Mouse (Mus musculus) layer of hippocampus, adult 9-10 months (tissue): ENCODE results near the gene Cacna1a.
"Not testable (repeated sequence)": the region's sequence is repeated elsewhere in the genome, so short reads cannot be mapped to it uniquely, and the experiment has no call there.

Source experiments
- DNase-seq: peaks from one replicate; pipeline ENCODE4 v3.0.0; 2022; ENCODE audit warnings: low spot score

The Cacna1a gene

DNA sequence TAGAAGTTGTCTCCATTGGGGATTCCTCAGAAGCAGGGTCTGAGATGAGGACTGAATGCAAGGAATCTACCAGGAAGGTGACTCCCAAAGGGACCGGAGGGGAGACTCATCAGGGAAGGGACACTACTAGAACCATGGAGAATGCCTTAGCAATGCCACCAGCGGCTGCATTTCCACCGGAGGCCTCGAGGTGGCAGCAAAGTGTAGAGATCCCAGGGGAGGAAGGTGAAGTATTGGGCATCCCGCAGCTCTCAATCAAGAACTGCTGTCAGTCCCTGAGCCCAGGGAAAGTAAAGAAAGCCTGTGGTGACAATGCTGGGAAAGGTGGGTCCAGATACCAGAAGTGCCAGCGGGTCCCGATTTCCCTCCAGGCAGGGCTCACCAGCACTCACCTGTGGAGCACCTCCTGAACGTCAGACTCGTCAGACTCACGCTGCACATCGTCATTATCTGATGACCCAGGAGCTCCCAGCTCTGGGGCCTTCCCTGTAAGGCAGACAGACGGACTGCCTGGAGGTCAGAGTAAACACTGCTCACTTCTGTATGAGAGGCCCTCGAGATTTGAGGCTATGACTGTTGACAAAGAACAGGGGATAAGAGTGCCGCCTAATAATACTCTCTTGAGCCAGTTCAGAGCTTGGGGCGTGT lies 203.9 kb downstream of the Cacna1a start:
- DNase-seq = peak; percentile 73

DNA sequence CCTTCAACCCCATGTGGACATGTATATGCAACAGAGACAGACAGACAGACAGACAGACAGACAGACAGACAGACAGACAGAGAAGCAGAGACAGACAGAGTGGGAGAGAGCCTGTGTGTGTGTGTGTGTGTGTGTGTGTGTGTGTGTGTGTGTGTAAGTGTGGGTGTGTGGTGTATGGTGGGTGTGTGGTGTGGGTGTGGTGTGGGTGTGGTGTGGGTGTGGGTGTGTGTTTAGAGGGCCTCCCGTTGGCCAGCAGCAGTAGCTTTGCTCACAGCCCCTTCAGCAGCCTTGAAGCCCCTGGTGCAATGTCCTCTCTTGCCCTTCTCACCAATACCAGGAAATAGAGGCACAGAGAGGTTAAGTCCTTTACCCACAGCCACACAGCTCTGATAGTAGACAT lies 204.9 kb downstream of the Cacna1a start:
- DNase-seq = no peak

DNA sequence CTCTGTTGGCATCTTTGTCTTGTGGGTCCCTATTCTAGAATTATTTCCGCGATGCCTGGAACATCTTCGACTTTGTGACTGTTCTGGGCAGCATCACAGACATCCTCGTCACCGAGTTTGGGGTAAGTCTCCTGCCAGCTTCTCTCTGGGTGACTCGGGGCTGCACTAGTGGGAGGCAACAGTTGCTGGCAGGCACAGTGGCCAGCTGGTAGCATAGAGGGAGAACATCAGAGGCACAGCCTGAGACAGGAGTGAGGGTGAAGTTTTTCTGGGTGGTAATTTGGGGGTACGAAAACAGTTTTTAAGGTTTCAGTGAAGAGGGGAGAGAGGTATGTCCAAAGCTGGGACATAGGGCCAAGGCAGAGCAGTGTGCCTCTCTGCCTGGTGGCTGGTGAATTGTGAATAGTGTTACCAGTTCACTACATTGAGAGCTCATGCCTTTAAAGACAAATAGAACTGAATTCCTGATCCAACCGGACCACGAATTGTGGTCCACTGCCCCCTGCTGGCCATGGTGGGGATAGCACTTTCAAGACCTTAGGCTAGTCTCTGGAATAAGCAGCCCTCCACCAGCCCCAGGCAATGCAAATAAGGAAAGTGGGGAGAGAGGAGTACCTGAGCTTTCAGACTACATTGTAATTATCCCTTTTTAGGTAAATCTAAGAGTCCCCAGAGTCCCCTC lies 206.0 kb downstream of the Cacna1a start:
- DNase-seq = peak; percentile 58

DNA sequence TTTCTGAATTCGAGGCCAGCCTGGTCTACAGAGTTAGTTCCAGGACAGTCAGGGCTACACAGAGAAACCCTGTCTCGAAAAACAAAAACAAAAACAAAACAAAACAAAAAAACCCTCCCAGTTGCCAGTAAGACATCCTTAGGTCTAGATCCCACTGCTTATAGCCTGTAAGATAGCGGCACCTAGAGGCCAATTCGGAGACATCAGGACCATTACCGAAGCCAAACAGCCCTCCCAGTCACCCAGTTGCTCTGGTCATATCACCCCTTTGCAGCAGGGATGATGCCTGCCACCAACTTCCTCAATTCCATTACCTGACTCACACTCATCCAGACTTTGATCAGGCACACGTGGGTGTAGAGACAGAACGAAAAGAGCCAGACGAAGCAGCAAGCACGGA lies 207.4 kb downstream of the Cacna1a start:
- peak; percentile 24 for DNase-seq

DNA sequence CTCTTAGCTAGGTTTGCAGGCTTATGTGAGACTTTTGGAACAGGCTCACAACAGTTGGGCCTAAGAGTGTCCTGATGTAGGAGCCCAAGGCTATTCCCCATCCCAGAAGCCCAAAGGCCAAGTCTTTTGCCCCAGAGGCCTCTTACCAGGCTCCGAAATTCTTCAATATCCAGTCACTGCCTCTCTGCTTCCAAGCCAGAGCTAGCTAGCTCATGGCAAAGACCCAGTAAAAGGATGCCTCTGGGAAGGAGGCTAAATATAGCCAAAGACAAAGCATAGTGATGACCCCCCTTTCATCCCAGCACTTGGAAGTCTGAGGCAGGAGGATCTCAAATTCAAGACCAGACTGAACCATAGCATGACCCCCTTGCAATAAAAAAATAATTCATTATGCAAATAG lies 211.2 kb downstream of the Cacna1a start:
- no peak for DNase-seq

DNA sequence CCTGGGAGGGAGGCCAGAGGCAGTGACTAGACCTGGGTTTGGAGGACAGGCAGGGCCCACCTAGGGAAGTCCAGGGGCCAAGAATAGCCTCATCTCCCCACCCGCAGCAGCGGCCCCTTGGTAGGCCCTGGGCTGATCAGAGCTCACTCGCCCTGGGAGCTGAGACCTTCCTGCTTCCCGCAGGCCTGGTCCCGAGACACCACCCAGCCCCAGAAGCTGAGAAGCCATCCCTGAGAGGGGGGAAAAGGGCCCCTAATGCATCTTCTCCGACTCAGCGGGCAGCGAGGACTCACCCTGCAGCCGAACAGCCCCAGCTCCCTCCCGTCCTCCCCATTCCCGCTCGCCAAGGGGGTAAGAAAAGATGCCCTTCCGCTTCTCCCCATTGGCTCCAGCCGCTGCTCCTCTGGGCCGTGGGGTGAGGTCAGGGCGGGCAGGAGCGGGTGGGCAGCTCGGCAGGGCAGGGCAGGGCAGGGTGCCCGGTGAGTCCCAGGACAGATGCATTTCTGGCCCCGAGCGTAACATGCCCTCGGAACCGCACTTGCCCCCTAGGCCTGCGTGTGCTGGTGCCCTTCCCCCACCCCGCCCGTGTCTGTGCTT lies 212.2 kb downstream of the Cacna1a start:
- no peak for DNase-seq

DNA sequence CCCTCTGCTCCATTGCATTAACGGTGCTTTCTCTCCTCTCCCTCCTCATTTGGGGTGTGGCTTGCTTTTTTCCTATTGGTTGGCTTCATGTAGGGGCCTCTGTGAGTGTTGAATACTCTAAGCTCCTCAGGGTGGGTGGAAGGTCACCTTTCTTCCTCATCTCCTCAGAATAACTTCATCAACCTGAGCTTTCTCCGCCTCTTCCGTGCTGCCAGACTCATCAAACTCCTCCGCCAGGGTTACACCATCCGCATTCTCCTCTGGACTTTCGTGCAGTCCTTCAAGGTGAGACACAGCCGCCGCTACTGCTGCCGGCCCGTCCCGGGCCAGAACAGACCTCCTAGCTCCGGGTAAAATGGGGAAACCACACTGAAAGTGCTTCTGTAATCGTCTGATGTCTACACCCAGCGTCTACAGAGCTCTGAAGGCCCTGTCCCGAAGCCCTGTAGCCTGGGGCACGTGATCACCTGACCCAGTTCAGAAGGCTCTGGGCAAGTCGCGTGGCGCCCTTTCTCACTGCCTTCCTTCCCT lies 213.0 kb downstream of the Cacna1a start:
- DNase-seq = no peak

DNA sequence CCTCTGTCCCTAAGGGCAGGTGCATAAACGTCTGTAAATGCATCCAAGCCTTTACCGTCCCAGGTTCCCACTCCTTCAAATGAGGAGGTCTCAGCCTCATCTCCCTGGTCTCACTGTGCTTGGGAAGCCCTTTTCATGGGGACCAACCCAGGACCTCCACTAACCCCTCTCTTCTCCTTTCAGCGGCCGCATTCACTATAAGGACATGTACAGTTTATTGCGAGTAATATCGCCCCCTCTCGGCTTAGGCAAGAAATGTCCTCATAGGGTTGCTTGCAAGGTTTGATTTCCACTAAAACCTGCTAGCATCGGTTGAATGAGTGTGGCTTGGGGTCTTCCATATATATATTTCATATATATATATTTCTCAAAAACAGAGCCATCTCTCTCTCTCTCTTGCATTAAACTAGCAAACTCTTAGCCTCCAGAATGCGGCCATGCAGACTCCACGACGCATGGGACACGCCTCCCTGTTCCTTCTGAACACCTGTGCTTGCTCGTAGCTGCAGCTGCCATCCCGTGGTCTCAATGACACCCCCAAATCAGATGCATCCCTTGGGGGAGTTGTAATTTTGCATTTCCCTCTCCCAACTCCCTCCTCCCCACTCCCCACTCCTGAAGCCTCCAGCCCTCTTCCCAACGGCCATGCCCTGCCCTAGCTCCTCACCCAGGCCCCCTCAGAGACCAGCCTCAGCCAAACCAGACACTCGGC lies 226.4 kb downstream of the Cacna1a start:
- no peak for DNase-seq

DNA sequence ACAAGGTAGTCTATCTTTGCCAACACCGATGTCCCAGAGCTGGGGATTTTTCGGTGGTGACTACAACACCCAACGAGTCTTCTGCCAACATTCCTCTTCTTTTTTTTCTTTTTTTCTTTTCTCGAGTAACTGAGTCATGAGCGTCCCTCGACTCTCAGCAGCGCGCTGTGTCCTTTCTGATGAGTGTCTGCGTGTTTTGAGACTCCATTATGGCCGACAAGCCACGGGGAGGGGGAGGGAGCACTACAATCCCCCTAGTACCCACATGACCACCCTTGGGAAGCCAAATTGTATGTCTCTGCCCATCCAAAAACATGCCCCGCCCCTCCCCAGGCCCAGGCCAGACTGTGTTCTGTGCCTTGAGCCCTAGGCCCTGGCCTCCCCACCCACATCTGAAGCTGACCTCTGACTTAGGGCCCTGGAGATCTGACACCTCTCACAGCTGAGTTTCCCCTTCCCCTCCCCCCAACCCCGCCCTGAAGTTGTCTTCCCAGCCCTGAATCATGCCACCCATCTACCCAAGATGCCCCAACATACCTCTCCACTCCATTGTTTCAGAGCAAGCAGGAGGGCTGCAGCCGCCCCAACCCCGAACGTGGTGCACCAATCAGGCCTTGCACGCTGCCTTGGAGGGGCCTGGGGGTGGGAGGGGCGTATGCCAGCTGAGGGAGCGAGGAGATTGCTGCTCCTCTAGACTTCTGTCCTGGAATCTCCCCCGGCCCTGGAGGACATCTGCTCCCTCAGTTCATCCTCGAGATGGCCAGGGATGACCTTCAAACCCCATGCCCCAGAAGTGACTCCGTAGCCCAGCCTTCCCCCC lies 227.6 kb downstream of the Cacna1a start:
- DNase-seq = no peak

DNA sequence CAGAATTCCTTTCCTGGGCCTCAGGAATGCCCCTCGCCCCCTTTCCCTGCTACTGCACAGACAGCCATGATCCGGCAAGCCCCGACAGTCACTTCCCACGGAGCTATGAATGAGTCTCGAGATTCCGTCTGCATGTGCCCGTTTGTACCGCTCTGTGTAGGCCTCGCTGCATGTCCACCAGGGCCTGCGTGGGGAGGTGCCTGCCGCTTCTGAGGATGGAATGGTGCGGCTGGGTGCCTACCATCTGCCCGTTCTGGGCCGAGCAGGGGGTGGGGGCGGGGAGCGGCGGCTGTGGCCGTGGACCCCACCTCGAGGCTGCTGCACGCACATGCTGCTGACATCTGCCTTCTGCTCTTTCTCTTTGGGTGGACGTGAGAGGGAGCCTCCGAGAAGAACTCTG lies 228.8 kb downstream of the Cacna1a start:
- no peak for DNase-seq

DNA sequence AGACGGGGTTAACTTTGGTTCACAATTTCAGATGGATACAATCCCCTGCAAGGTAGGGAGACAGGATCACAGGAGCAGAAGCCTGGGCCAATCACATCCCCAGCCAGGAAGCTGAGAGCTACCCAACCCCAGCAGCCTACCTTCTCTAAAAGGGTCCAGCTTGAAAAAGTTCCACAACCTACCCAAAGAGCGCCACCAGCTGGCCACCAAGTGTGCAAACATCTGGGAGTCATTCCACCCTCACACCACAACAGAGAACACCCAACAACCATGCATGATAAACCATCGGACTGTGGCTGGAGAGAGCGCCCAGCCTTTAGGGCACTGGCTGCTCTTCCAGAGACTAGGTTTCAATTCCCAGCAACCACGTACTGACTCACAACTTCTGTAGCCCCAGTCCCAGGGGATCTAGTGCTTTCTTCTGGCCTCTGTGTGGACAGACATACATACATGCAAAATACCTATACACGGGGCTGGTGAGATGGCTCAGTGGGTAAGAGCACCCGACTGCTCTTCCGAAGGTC lies 232.9 kb downstream of the Cacna1a start:
- no peak for DNase-seq

DNA sequence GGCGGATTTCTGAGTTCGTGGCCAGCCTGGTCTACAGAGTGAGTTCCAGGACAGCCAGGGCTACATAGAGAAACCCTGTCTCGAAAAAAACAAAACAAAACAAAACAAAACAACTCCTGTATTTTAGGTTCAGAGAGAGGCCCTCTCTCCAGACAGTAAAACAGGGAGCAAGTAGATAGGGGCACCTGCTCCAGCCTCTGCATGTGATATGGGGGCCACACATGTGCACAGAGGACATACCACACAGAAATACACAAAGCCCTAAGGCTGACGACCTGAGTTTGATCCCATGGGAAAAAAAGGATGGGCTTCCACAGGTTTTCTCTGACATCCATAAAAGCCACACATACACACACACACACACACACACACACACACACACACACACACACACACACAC lies 235.2 kb downstream of the Cacna1a start:
- not testable (repeated sequence) for DNase-seq

DNA sequence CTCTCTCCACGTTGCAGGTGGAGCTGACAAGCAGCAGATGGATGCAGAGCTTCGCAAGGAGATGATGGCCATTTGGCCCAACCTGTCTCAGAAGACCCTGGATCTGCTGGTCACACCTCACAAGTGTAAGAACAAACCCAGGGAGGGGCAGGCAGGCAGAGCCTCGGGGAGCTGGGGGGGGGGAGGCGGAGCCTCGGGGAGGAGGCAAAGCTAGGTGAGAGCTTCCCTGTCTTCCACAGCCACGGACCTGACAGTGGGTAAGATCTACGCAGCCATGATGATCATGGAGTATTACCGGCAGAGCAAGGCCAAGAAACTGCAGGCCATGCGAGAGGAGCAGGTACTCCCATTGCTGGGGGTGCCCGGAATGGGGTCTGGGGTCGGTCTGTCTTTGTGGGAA lies 241.3 kb downstream of the Cacna1a start:
- DNase-seq = no peak

DNA sequence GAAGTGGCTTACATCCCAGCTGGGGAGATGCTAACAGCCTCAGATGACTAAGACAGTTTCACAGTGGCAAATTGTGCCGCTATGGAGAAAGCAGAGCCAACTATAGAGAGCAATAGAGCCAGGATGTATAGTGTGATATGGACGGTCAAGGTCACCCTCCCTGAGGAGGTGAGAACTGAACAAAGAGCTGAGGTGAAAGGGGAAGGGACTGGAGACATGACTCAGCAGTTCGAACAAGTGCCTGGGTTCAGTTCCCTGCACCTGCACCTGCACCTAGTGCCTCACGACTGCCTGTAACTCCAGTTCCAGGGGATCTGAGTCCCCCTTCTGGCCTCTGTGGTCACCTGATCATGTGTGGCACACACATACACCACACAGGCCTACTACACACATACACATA lies 241.9 kb downstream of the Cacna1a start:
- no peak for DNase-seq

DNA sequence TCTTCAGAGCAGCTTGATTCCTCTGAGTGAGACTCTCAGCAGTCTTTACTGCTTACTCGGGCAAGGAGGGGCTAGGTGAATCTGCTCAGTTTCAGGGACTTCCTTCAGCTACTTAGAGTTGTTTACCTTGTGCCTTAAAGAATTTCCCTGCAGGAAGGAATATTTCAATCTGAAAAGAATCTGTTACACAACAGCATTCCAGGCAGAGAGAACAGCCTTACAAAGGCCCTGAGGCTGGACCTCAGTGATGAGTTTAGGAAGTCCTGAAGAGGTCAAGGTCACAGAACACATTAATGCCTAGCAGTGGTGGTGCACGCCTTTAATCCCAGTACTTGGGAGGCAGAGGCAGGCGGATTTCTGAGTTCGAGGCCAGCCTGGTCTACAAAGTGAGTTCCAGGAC lies 243.6 kb downstream of the Cacna1a start:
- no peak for DNase-seq

DNA sequence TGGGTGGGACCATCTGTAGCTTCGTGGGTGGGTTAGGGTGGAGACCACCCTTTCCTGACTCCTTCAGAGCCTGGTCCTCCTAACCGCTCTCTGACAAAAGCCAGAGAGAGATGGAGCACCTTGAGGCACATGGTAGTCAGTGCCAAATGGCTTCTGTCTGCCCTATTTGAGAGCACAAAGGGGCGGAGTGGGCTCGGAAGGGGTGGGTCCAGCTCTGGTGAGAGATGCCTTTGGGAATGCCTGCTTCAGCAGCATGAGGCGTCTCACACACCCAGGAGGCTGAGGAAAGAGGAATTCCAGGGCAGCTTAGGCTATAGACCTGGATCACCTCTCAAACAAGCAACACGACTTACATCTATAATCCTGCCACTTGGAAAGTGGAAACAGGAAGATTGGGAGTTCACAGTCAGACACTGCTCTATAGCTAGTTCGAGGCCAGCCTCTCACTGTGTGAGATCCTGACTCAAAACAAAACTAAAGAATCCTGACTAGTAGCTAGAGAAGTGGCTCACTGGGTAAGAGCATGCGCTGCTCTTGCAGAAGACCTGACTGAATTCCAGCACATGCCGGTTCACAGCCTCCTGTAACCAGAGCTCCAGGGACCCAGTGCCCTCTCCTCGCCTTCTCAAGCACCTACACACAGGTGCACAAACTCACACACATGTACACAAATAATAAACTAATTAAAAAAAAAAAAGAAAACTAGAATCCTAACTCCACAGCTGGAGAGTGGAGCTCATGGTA lies 245.8 kb downstream of the Cacna1a start:
- no peak for DNase-seq

DNA sequence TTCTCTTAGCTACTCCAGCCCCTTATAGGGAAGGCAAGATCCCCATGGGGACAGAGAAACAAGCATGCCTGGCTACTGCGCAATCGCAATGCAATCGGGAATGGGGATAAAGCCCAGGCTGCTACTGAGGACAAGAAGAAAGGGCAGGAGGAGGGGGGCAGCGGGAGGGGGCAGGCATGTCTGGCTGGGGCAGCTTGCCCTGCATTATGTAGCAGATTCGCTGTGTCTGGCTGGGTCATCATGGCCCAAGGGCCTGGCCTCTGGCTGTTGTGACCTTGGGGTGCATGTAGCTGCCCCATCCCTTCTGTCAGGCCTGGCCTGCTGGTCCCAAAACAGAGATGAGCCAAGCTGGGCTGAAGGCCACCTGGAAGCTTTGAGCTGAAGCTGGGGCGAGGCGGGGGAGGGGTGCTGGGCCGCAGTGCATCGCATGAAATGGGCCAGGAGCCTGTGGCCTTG lies 246.6 kb downstream of the Cacna1a start:
- DNase-seq = no peak

DNA sequence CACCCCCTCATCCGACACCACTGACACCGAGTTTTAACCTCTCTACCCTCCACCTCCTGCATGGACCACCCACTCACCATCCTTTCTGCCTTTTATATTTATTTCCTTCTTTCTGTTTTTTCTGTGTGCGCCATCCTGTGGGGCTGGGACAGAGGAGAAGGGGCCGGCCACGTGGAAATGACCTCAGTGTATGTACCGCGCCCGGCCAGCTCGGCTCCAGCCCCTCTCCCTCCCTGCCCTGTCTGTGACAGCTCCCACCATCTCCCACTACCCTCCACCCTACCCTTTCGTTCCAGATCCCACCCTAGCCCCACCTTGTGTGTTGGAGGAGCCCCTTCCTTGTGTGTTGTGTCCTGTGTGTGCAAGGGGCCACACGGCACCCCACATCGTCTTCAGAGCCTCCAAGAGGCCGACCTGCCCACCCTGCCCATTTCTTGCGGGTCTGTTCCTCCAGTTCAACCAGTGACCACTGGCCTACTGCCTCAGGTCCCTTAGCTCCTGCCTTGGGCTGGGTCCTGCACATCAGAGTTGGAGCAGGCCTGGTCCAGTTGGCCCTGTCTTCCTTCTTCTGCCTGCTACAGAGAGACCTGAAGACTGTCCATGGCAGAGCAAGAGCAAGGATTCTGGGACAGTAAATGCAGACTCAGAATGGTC lies 247.3 kb downstream of the Cacna1a start:
- DNase-seq = no peak

DNA sequence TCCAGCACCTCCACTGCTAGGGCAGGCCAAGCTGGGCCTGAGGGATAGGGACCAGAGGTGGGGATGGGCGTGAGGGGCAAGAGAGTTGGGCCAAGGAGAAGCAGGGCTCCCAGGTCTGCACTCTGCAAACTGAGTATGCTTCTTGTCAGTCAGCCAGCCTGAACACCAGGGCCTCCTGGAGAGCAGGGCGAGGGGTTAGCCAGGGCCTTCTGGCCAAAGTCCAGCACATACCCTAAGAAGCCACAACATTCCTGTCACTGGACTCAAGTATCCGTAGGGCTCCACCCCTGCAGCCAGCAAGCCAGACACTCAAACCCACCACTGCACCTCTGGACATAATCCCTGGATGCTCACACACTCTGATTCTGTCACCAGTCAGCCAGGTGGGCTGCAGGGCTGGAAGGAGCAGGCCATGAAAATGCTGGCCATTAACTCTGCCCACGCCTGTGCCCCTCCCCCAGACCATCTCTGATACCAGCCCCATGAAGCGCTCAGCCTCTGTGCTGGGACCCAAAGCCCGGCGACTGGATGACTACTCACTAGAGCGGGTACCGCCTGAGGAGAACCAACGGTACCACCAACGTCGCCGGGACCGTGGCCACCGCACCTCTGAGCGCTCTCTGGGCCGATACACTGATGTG lies 247.9 kb downstream of the Cacna1a start:
- DNase-seq = no peak
